Mouse (Mus musculus) small intestine, adult 2 months (tissue): ENCODE measurements at regions not wholly inside any gene's neighbourhood (a gene's known extent, or its start where the extent isn't known, plus 50 kb on each side); places are given as distances from the start of the nearest gene placed in this dataset.

ENCODE experiments used
- CTCF ChIP-seq: fragments of 200-500 bp; IDR thresholded peaks from 2 replicates; pipeline ENCODE4 v1.5.1; 2012; ENCODE audit warnings: low read depth, mild to moderate bottlenecking, control low read depth, inconsistent platforms, low read length, moderate library complexity, mixed read lengths; ENCODE audit not compliant: insufficient replicate concordance, insufficient read length; ENCODE audit errors: extremely low read depth
- POLR2A ChIP-seq: fragments of 200-500 bp; IDR thresholded peaks from 2 replicates; pipeline ENCODE4 v1.6.1; 2012; ENCODE audit warnings: low read depth, mild to moderate bottlenecking, control low read depth, inconsistent platforms, low read length, moderate library complexity

- TF ChIP-seq CTCF (no peak), POLR2A (no peak)
Measured at GRCm38 (mm10) chr3:103432254-103432653, 142.8 kb upstream of the Syt6 start.
